Mouse (Mus musculus): Measurements from ENCODE around the gene Qrich1. TPM values are rescaled to one million over a fixed set of nuclear protein-coding genes. Genes with fewer than 3 reads are reported as not detected.

Gene Qrich1
- polyA plus RNA-seq, 1 experiment, result 145 TPM

GRCm38 (mm10) chr9:108484021-108484420 lies 32.6 kb upstream of the Qrich1 start:
- H3K4me3 ChIP-seq (ENCODE audit: low read depth, low read length), result no peak overlapping the region
- H3K27me3 ChIP-seq (ENCODE audit: control insufficient read depth, insufficient read depth, low read length, poor library complexity, severe bottlenecking), result no peaks in the 10 kb centered on the region
- H3K9ac ChIP-seq (ENCODE audit: low read depth, poor library complexity, severe bottlenecking), result no peak overlapping the region
- H3K9me3 ChIP-seq (replicated peaks; ENCODE audit: control insufficient read depth, insufficient read depth, low read length, poor library complexity, severe bottlenecking), result no peaks in the 10 kb centered on the region
- no peak overlapping the region for H3K27ac ChIP-seq (ENCODE audit: insufficient read depth, low read length)
- H3K4me1 ChIP-seq (ENCODE audit: control insufficient read depth, insufficient read depth, low read length), result peaks cover 3% of the 10 kb centered on the region
- TF ChIP-seq POLR2A (IDR thresholded peaks at IDR 0.05; ENCODE audit: insufficient read depth, low read length) (no peak), EP300 (IDR thresholded peaks at IDR 0.05; ENCODE audit: insufficient read depth, low read depth, low read length) (no peak), CTCF (IDR thresholded peaks at IDR 0.05; ENCODE audit: low read depth, low read length) (no peak)
- no peaks in the 10 kb centered on the region for H3K36me3 ChIP-seq (ENCODE audit: control insufficient read depth, insufficient read depth, low read length, poor library complexity, severe bottlenecking)

- no peaks in the 10 kb centered on the region for H3K9me3 ChIP-seq (replicated peaks; ENCODE audit: control insufficient read depth, insufficient read depth, low read length, poor library complexity, severe bottlenecking)
- TF ChIP-seq POLR2A (IDR thresholded peaks at IDR 0.05; ENCODE audit: insufficient read depth, low read length), result no peak
- TF ChIP-seq CTCF (IDR thresholded peaks at IDR 0.05; ENCODE audit: low read depth, low read length), result no peak
- no peak overlapping the region for H3K9ac ChIP-seq (ENCODE audit: low read depth, poor library complexity, severe bottlenecking)
- H3K4me1 ChIP-seq (ENCODE audit: control insufficient read depth, insufficient read depth, low read length), result peaks cover 3% of the 10 kb centered on the region
- H3K36me3 ChIP-seq (ENCODE audit: control insufficient read depth, insufficient read depth, low read length, poor library complexity, severe bottlenecking), result no peaks in the 10 kb centered on the region
- no peaks in the 10 kb centered on the region for H3K27me3 ChIP-seq (ENCODE audit: control insufficient read depth, insufficient read depth, low read length, poor library complexity, severe bottlenecking)
- no peak overlapping the region for H3K4me3 ChIP-seq (ENCODE audit: low read depth, low read length)
- no peak overlapping the region for H3K27ac ChIP-seq (ENCODE audit: insufficient read depth, low read length)
Observed at GRCm38 (mm10) chr9:108485301-108485875, 31.2 kb upstream of the Qrich1 start.

DNA sequence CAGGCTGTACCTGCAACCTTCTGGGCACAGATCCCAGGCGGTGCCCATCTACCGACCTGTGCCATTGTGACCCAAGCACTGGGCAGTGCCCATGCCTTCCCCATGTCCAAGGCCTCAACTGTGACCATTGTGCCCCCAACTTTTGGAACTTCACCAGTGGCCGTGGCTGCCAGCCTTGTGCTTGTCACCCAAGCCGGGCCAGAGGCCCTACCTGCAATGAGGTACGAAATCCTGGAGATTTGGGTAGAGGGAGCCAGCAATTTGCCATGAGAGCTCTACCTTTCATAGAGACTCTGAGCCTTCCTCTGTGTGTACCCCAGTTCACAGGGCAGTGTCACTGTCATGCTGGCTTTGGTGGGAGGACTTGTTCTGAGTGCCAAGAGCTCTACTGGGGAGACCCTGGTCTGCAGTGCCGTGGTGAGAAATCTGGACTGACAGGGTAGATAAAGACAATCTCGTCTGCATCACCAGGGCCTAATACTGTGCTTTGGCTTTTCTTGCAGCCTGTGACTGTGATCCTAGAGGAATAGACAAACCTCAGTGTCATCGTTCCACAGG lies 29.6 kb upstream of the Qrich1 start:
- H3K4me3 ChIP-seq (ENCODE audit: low read depth, low read length), result no peak overlapping the region
- H3K36me3 ChIP-seq (ENCODE audit: control insufficient read depth, insufficient read depth, low read length, poor library complexity, severe bottlenecking), result no peaks in the 10 kb centered on the region
- H3K9ac ChIP-seq (ENCODE audit: low read depth, poor library complexity, severe bottlenecking), result no peak overlapping the region

GRCm38 (mm10) chr9:108488403-108488802 lies 28.2 kb upstream of the Qrich1 start:
- Histone ChIP-seq H3K9me3 (replicated peaks; ENCODE audit: control insufficient read depth, insufficient read depth, low read length, poor library complexity, severe bottlenecking) (no peaks in the 10 kb centered on the region), H3K27me3 (ENCODE audit: control insufficient read depth, insufficient read depth, low read length, poor library complexity, severe bottlenecking) (no peaks in the 10 kb centered on the region), H3K27ac (ENCODE audit: insufficient read depth, low read length) (no peak overlapping the region), H3K4me1 (ENCODE audit: control insufficient read depth, insufficient read depth, low read length) (no peaks in the 10 kb centered on the region), H3K4me3 (ENCODE audit: low read depth, low read length) (peak overlapping the region; percentile 23), H3K9ac (ENCODE audit: low read depth, poor library complexity, severe bottlenecking) (no peak overlapping the region), H3K36me3 (ENCODE audit: control insufficient read depth, insufficient read depth, low read length, poor library complexity, severe bottlenecking) (peaks cover 8% of the 10 kb centered on the region)
- no peak for TF ChIP-seq EP300 (IDR thresholded peaks at IDR 0.05; ENCODE audit: insufficient read depth, low read depth, low read length)
- no peak for TF ChIP-seq POLR2A (IDR thresholded peaks at IDR 0.05; ENCODE audit: insufficient read depth, low read length)
- no peak for TF ChIP-seq CTCF (IDR thresholded peaks at IDR 0.05; ENCODE audit: low read depth, low read length)

More for the DNA sequence above, 29.6 kb upstream of the Qrich1 start:
- Histone ChIP-seq H3K4me1 (ENCODE audit: control insufficient read depth, insufficient read depth, low read length) (no peaks in the 10 kb centered on the region), H3K9me3 (replicated peaks; ENCODE audit: control insufficient read depth, insufficient read depth, low read length, poor library complexity, severe bottlenecking) (no peaks in the 10 kb centered on the region), H3K27ac (ENCODE audit: insufficient read depth, low read length) (no peak overlapping the region), H3K27me3 (ENCODE audit: control insufficient read depth, insufficient read depth, low read length, poor library complexity, severe bottlenecking) (no peaks in the 10 kb centered on the region)
- TF ChIP-seq POLR2A (IDR thresholded peaks at IDR 0.05; ENCODE audit: insufficient read depth, low read length) (no peak), CTCF (IDR thresholded peaks at IDR 0.05; ENCODE audit: low read depth, low read length) (no peak), EP300 (IDR thresholded peaks at IDR 0.05; ENCODE audit: insufficient read depth, low read depth, low read length) (no peak)

GRCm38 (mm10) chr9:108489215-108489614 lies 27.4 kb upstream of the Qrich1 start:
- Histone ChIP-seq H3K4me3 (ENCODE audit: low read depth, low read length) (no peak overlapping the region), H3K9ac (ENCODE audit: low read depth, poor library complexity, severe bottlenecking) (0 out of 2 replicates have a peak overlapping the region, but pooled peaks have one; percentile 85), H3K9me3 (replicated peaks; ENCODE audit: control insufficient read depth, insufficient read depth, low read length, poor library complexity, severe bottlenecking) (no peaks in the 10 kb centered on the region), H3K36me3 (ENCODE audit: control insufficient read depth, insufficient read depth, low read length, poor library complexity, severe bottlenecking) (peaks cover 16% of the 10 kb centered on the region), H3K27me3 (ENCODE audit: control insufficient read depth, insufficient read depth, low read length, poor library complexity, severe bottlenecking) (no peaks in the 10 kb centered on the region), H3K4me1 (ENCODE audit: control insufficient read depth, insufficient read depth, low read length) (no peaks in the 10 kb centered on the region), H3K27ac (ENCODE audit: insufficient read depth, low read length) (peak overlapping the region; percentile 88)
- TF ChIP-seq POLR2A (IDR thresholded peaks at IDR 0.05; ENCODE audit: insufficient read depth, low read length) (no peak), CTCF (IDR thresholded peaks at IDR 0.05; ENCODE audit: low read depth, low read length) (no peak), EP300 (IDR thresholded peaks at IDR 0.05; ENCODE audit: insufficient read depth, low read depth, low read length) (no peak)
